Mouse (Mus musculus) kidney, adult 2 months (tissue): ENCODE results near the gene Dppa3. TPM values are rescaled to one million over a fixed set of nuclear protein-coding genes. Genes with fewer than 3 reads are reported as not detected.
A peak's percentile ranks its signal among the peaks of the same experiment; 100 is the strongest.

Experiments
- DNase-seq: peaks from one replicate; pipeline ENCODE4 v3.0.0; 2021
- H3K27ac ChIP-seq: fragments of 200-500 bp; 2 replicates; pipeline ENCODE4 v1.5.1; 2012; ENCODE audit warnings: low read depth, low read length, control low read depth, inconsistent platforms; ENCODE audit not compliant: insufficient read depth
- H3K27me3 ChIP-seq: fragments of 200-500 bp; replicated peaks from 2 replicates; pipeline ENCODE4 v1.6.1; 2012; ENCODE audit warnings: mild to moderate bottlenecking, moderate library complexity, low read length, inconsistent platforms; ENCODE audit not compliant: control insufficient read depth, insufficient read depth
- H3K36me3 ChIP-seq: fragments of 200-500 bp; 2 replicates; pipeline ENCODE4 v1.6.1; 2012; ENCODE audit warnings: mild to moderate bottlenecking, moderate library complexity, low read length, inconsistent platforms; ENCODE audit not compliant: control insufficient read depth, insufficient read depth
- H3K4me1 ChIP-seq: fragments of 200-500 bp; 2 replicates; pipeline ENCODE4 v1.6.1; 2011; ENCODE audit warnings: low read length; ENCODE audit not compliant: control insufficient read depth, insufficient read depth
- H3K4me3 ChIP-seq: fragments of 200-500 bp; 2 replicates; pipeline ENCODE4 v1.5.1; 2011; ENCODE audit warnings: mild to moderate bottlenecking, low read depth, low read length, control low read depth; ENCODE audit not compliant: insufficient read depth
- CTCF ChIP-seq: fragments of 200-500 bp; conservative IDR thresholded peaks from 2 replicates; pipeline ENCODE4 v1.5.1; 2011; ENCODE audit warnings: low read depth, mild to moderate bottlenecking, control low read depth, low read length, moderate library complexity, mixed read lengths; ENCODE audit not compliant: insufficient read depth, insufficient read length
- POLR2A ChIP-seq: fragments of 200-500 bp; IDR thresholded peaks from one replicate; pipeline ENCODE4 v1.6.1; 2011; ENCODE audit warnings: low read depth, low read length, control low read depth
- WGBS: fragments of 180-500 bp; shearing (Covaris S2); methylation state at CpG from one replicate; pipeline ENCODE4 v1.1.7; 2018; 5-methylcytosine and 5-hydroxymethylcytosine counted together
- polyA plus RNA-seq: library from polyadenylated mRNA; depleted of rRNA; stranded (reverse); fragments of >200 nt; gene quantifications from 2 replicates; pipeline ENCODE4 v1.2.3, GENCODE M21; 2012; rRNA removed

Dppa3 gene
- not detected in 2 replicates for polyA plus RNA-seq

GRCm38 (mm10) chr6:122626110-122626509 is at the start of gene Dppa3:
Gene Dppa3, plus strand, starts transcription at chr6:122626410.
- no peaks in the 10 kb centered on the region for H3K4me1 ChIP-seq
- 92% methylated on average over 8 of the region's 8 CpGs for WGBS
- no peaks in the 10 kb centered on the region for H3K36me3 ChIP-seq
- no peak for DNase-seq
- no peak within 1 kb of the TSS for H3K4me3 ChIP-seq
- H3K27ac ChIP-seq = no peak within 1 kb of the TSS; the same call in 1 of the 2 replicates
- H3K27me3 ChIP-seq = no peaks in the 10 kb centered on the region
- TF ChIP-seq CTCF (no peak), POLR2A (no peak)

GRCm38 (mm10) chr6:122577030-122577429 is 49.2 kb upstream of the Dppa3 start:
- H3K36me3 ChIP-seq = no peaks in the 10 kb centered on the region
- H3K4me1 ChIP-seq = no peaks in the 10 kb centered on the region
- H3K27me3 ChIP-seq = no peaks in the 10 kb centered on the region
- DNase-seq = no peak
- WGBS = 88% methylated on average over 3 of the region's 3 CpGs
- TF ChIP-seq CTCF (no peak), POLR2A (no peak)
- H3K4me3 ChIP-seq = no peak overlapping the region
- H3K27ac ChIP-seq = no peak overlapping the region

GRCm38 (mm10) chr6:122579086-122579485 is 47.1 kb upstream of the Dppa3 start:
- no peaks in the 10 kb centered on the region for H3K27me3 ChIP-seq
- 77% methylated on average over 1 of the region's 1 CpGs for WGBS

GRCm38 (mm10) chr6:122591027-122591758 is 35.0 kb upstream of the Dppa3 start:
- DNase-seq = no peak
- H3K27ac ChIP-seq = no peak overlapping the region
- H3K4me1 ChIP-seq = no peaks in the 10 kb centered on the region
- H3K27me3 ChIP-seq = no peaks in the 10 kb centered on the region
- TF ChIP-seq CTCF (no peak), POLR2A (no peak)
- no peak overlapping the region for H3K4me3 ChIP-seq
- 82% methylated on average over 13 of the region's 13 CpGs for WGBS
- H3K36me3 ChIP-seq = no peaks in the 10 kb centered on the region

More at GRCm38 (mm10) chr6:122579086-122579485, 47.1 kb upstream of the Dppa3 start:
- Histone ChIP-seq H3K36me3 (no peaks in the 10 kb centered on the region), H3K27ac (no peak overlapping the region), H3K4me1 (no peaks in the 10 kb centered on the region), H3K4me3 (no peak overlapping the region)
- no peak for DNase-seq
- TF ChIP-seq CTCF (no peak), POLR2A (no peak)

- Histone ChIP-seq H3K4me1 (no peaks in the 10 kb centered on the region), H3K36me3 (no peaks in the 10 kb centered on the region), H3K27me3 (no peaks in the 10 kb centered on the region), H3K4me3 (no peak overlapping the region), H3K27ac (no peak overlapping the region)
- TF ChIP-seq POLR2A = no peak
- TF ChIP-seq CTCF = no peak; the same call in 1 of the 2 replicates
- no peak for DNase-seq
- WGBS = 92% methylated on average over 2 of the region's 2 CpGs
Observed at GRCm38 (mm10) chr6:122592905-122593304, 33.3 kb upstream of the Dppa3 start.

GRCm38 (mm10) chr6:122595637-122596036 is 30.6 kb upstream of the Dppa3 start:
- no peaks in the 10 kb centered on the region for H3K27me3 ChIP-seq
- H3K4me3 ChIP-seq = no peak overlapping the region
- peak; percentile 67 for DNase-seq
- no peak overlapping the region for H3K27ac ChIP-seq
- TF ChIP-seq POLR2A (no peak), CTCF (peak; percentile 59)
- WGBS = 18% methylated on average over 7 of the region's 7 CpGs
- H3K4me1 ChIP-seq = peaks cover 4% of the 10 kb centered on the region; the same call in 1 of the 2 replicates
- H3K36me3 ChIP-seq = no peaks in the 10 kb centered on the region

GRCm38 (mm10) chr6:122596608-122597007 is 29.6 kb upstream of the Dppa3 start:
- H3K4me3 ChIP-seq = no peak overlapping the region
- H3K36me3 ChIP-seq = no peaks in the 10 kb centered on the region
- no peak overlapping the region for H3K27ac ChIP-seq
- no peaks in the 10 kb centered on the region for H3K27me3 ChIP-seq
- whole genome bisulfite sequencing = 87% methylated on average over 7 of the region's 7 CpGs
- H3K4me1 ChIP-seq = peaks cover 4% of the 10 kb centered on the region; the same call in 1 of the 2 replicates
- no peak for DNase-seq
- TF ChIP-seq POLR2A (no peak), CTCF (no peak)
